Mouse (Mus musculus): Measurements from ENCODE around the gene Thap11.

GRCm38 (mm10) chr8:105846678-105847077 lies 8.3 kb upstream of the Thap11 start:
- TF ChIP-seq CTCF (IDR thresholded peaks at IDR 0.05; ENCODE audit: control insufficient read depth, insufficient read depth, insufficient read length): no peak
- no peak for TF ChIP-seq MAX (IDR thresholded peaks at IDR 0.05)
- TF ChIP-seq MYOG (IDR thresholded peaks at IDR 0.05; ENCODE audit: control insufficient read depth, extremely low read depth, insufficient read length): no peak
- TF ChIP-seq CEBPB (IDR thresholded peaks at IDR 0.05; ENCODE audit: low read depth): no peak

Data from C2C12 (cell line).